Mouse (Mus musculus) kidney, adult 2 months (tissue): ENCODE measurements around the gene Atp8b5.

Experiments used
- CTCF ChIP-seq: fragments of 200-500 bp; conservative IDR thresholded peaks from 2 replicates; pipeline ENCODE4 v1.5.1; 2011; ENCODE audit warnings: low read depth, mild to moderate bottlenecking, control low read depth, low read length, moderate library complexity, mixed read lengths; ENCODE audit not compliant: insufficient read depth, insufficient read length
- POLR2A ChIP-seq: fragments of 200-500 bp; IDR thresholded peaks from one replicate; pipeline ENCODE4 v1.6.1; 2011; ENCODE audit warnings: low read depth, low read length, control low read depth

- TF ChIP-seq CTCF = no peak
- TF ChIP-seq POLR2A = no peak
Observed at GRCm38 (mm10) chr4:43398829-43399331, 131.9 kb downstream of the Atp8b5 start.
